Mouse (Mus musculus) midbrain, postnatal 0 days (tissue): ENCODE results near the gene Vmn1r149. TPM values are rescaled to one million over a fixed set of nuclear protein-coding genes. Genes with fewer than 3 reads are reported as not detected.
"Not testable (repeated sequence)": the region's sequence is repeated elsewhere in the genome, so short reads cannot be mapped to it uniquely, and the experiment has no call there.

Source experiments
- ATAC-seq: fragments of 200-750 bp; cut with Nextera tagmentation; 2 replicates; pipeline ENCODE4 v1.8.0; 2017; ENCODE audit warnings: moderate number of reproducible peaks, mild to moderate bottlenecking, moderate TSS enrichment, moderate library complexity; ENCODE audit not compliant: low FRiP score
- DNase-seq: peaks from one replicate; pipeline ENCODE4 v3.0.0-alpha.2; 2015; ENCODE audit warnings: low spot score
- H3K27ac ChIP-seq: fragments of 300-500 bp; sonication (generic); 2 replicates; pipeline ENCODE4 v1.5.1; 2014; ENCODE audit warnings: low read depth, mild to moderate bottlenecking, low read length, mixed read lengths
- H3K27me3 ChIP-seq: fragments of 300-500 bp; sonication (generic); 2 replicates; pipeline ENCODE4 v1.6.1; 2014; ENCODE audit warnings: low read length, control low read depth, mixed read lengths; ENCODE audit not compliant: insufficient read depth
- H3K36me3 ChIP-seq: fragments of 300-500 bp; sonication (generic); 2 replicates; pipeline ENCODE4 v1.6.1; 2014; ENCODE audit warnings: low read length, control low read depth, mixed read lengths; ENCODE audit not compliant: insufficient read depth
- H3K4me1 ChIP-seq: fragments of 300-500 bp; sonication (generic); 2 replicates; pipeline ENCODE4 v1.6.1; 2014; ENCODE audit warnings: mild to moderate bottlenecking, control low read depth, antibody characterized with exemption, low read length, mixed read lengths; ENCODE audit not compliant: insufficient read depth
- H3K4me2 ChIP-seq: fragments of 300-500 bp; sonication (generic); 2 replicates; pipeline ENCODE4 v1.6.1; 2014; ENCODE audit warnings: low read depth, mild to moderate bottlenecking, low read length, mixed read lengths; ENCODE audit not compliant: poor library complexity, severe bottlenecking
- H3K4me3 ChIP-seq: fragments of 300-500 bp; sonication (generic); 2 replicates; pipeline ENCODE4 v1.5.1; 2014; ENCODE audit warnings: low read depth, mild to moderate bottlenecking, low read length, moderate library complexity
- H3K9ac ChIP-seq: fragments of 300-500 bp; sonication (generic); replicated peaks from 2 replicates; pipeline ENCODE4 v1.6.1; 2014; ENCODE audit warnings: mild to moderate bottlenecking, low read length, moderate library complexity, mixed read lengths; ENCODE audit not compliant: poor library complexity, severe bottlenecking
- H3K9me3 ChIP-seq: fragments of 300-500 bp; sonication (generic); 2 replicates; pipeline ENCODE4 v1.6.1; 2016; ENCODE audit warnings: low read length, control low read depth
- WGBS: fragments of 180-500 bp; shearing (Covaris S2); extraction: QIAGEN DNeasy Blood & Tissue Kit; methylation state at CpG from one replicate; pipeline ENCODE4 v1.1.7; 2014; 5-methylcytosine and 5-hydroxymethylcytosine counted together
- polyA plus RNA-seq: library from polyadenylated mRNA; unstranded; fragments of >200 nt; fragmentation: Nextera tagmentation; extraction: Ambion mirVana; gene quantifications from 2 replicates; pipeline ENCODE4 v1.2.1, GENCODE M21; 2015
- total RNA-seq: library from RNA; depleted of rRNA; stranded (reverse); fragments of >200 nt; gene quantifications from 2 replicates; pipeline ENCODE4 v1.2.3, GENCODE M21; 2014; rRNA removed

Vmn1r149 gene
- not detected in 2 replicates for total RNA-seq
- not detected in 2 replicates for polyA plus RNA-seq

- not testable (repeated sequence) for DNase-seq, H3K27ac ChIP-seq, H3K4me1 ChIP-seq, H3K4me2 ChIP-seq, H3K36me3 ChIP-seq, H3K9ac ChIP-seq, H3K9me3 ChIP-seq, H3K27me3 ChIP-seq, ATAC-seq, H3K4me3 ChIP-seq
- WGBS, result no CpG with 5 or more reads among the region's 2 CpGs
Observed at GRCm38 (mm10) chr7:22438129-22438528, at the start of gene Vmn1r149. Gene Vmn1r149, minus strand, starts transcription at chr7:22438229.

GRCm38 (mm10) chr7:22463975-22464374 lies 25.9 kb upstream of the Vmn1r149 start, which contains the start of gene Gm10665:
Gene Gm10665, minus strand, starts transcription at chr7:22464075.
- ATAC-seq, result not testable (repeated sequence)

GRCm38 (mm10) chr7:22413283-22413682 lies 24.7 kb downstream of the Vmn1r149 start, which contains the start of gene Vmn1r148:
Gene Vmn1r148, plus strand, starts transcription at chr7:22413583.
- DNase-seq, H3K27ac ChIP-seq, H3K4me1 ChIP-seq, ATAC-seq, H3K27me3 ChIP-seq, H3K4me2 ChIP-seq, H3K4me3 ChIP-seq, H3K36me3 ChIP-seq, H3K9ac ChIP-seq, H3K9me3 ChIP-seq: not testable (repeated sequence)
- WGBS, result no CpG with 5 or more reads among the region's 3 CpGs

More at GRCm38 (mm10) chr7:22463975-22464374, 25.9 kb upstream of the Vmn1r149 start, which contains the start of gene Gm10665:
- WGBS, result no CpG with 5 or more reads among the region's 5 CpGs
- not testable (repeated sequence) for DNase-seq, H3K27me3 ChIP-seq, H3K9me3 ChIP-seq, H3K4me1 ChIP-seq, H3K9ac ChIP-seq, H3K4me2 ChIP-seq, H3K36me3 ChIP-seq, H3K27ac ChIP-seq, H3K4me3 ChIP-seq

Other genes starting within 250 kb of the Vmn1r149 start
- gene Vmn1r143, start 248.9 kb downstream of the Vmn1r149 start, total RNA-seq, result not detected in 2 replicates
- gene Vmn1r143, start 248.9 kb downstream of the Vmn1r149 start, polyA plus RNA-seq, result not detected in 2 replicates
- gene Gm8653, start 237.0 kb downstream of the Vmn1r149 start, total RNA-seq, result not detected in 2 replicates
- not detected in 2 replicates for gene Gm8653, start 237.0 kb downstream of the Vmn1r149 start, polyA plus RNA-seq
- gene Gm8453, start 208.7 kb downstream of the Vmn1r149 start, total RNA-seq, result not detected in 2 replicates
- not detected in 2 replicates for gene Gm8453, start 208.7 kb downstream of the Vmn1r149 start, polyA plus RNA-seq
- gene Gm4187, start 108.5 kb downstream of the Vmn1r149 start, total RNA-seq, result not detected in 2 replicates
- gene Gm4187, start 108.5 kb downstream of the Vmn1r149 start, polyA plus RNA-seq, result not detected in 2 replicates
- gene Gm8660, start 67.2 kb downstream of the Vmn1r149 start, total RNA-seq, result not detected in 2 replicates
- not detected in 2 replicates for gene Gm8660, start 67.2 kb downstream of the Vmn1r149 start, polyA plus RNA-seq
- not detected in 2 replicates for gene Vmn1r148, start 24.6 kb downstream of the Vmn1r149 start, total RNA-seq
- not detected in 2 replicates for gene Vmn1r148, start 24.6 kb downstream of the Vmn1r149 start, polyA plus RNA-seq
- gene Gm10665, start 25.8 kb upstream of the Vmn1r149 start, total RNA-seq, result not detected in 2 replicates
- gene Gm10665, start 25.8 kb upstream of the Vmn1r149 start, polyA plus RNA-seq, result not detected in 2 replicates
- gene Vmn1r151, start 61.4 kb upstream of the Vmn1r149 start, total RNA-seq, result not detected in 2 replicates
- not detected in 2 replicates for gene Vmn1r151, start 61.4 kb upstream of the Vmn1r149 start, polyA plus RNA-seq
- not detected in 2 replicates for gene Vmn1r152, start 84.7 kb upstream of the Vmn1r149 start, total RNA-seq
- not detected in 2 replicates for gene Vmn1r152, start 84.7 kb upstream of the Vmn1r149 start, polyA plus RNA-seq
- not detected in 2 replicates for gene Gm8677, start 96.7 kb upstream of the Vmn1r149 start, total RNA-seq
- gene Gm8677, start 96.7 kb upstream of the Vmn1r149 start, polyA plus RNA-seq, result not detected in 2 replicates
- not detected in 2 replicates for gene Gm4201, start 127.1 kb upstream of the Vmn1r149 start, total RNA-seq
- not detected in 2 replicates for gene Gm4201, start 127.1 kb upstream of the Vmn1r149 start, polyA plus RNA-seq
- not detected in 2 replicates for gene Gm4565, start 149.9 kb upstream of the Vmn1r149 start, total RNA-seq
- not detected in 2 replicates for gene Gm4565, start 149.9 kb upstream of the Vmn1r149 start, polyA plus RNA-seq
- gene Vmn1r155, start 219.8 kb upstream of the Vmn1r149 start, total RNA-seq, result not detected in 2 replicates
- gene Vmn1r155, start 219.8 kb upstream of the Vmn1r149 start, polyA plus RNA-seq, result not detected in 2 replicates